21 mouse cellular contexts compared by ENCODE assay signal in genomic region chr17:8199067-8199935, GRCm38 (mm10). TPM values are rescaled to one million over a fixed set of nuclear protein-coding genes. Genes with fewer than 3 reads are reported as not detected.
DNase-seq lines count a peak whose midpoint lies in the region; ATAC-seq lines count a peak whose summit lies in the region.
"Had no signal": no experiment of that assay in that cellular context is flagged by ENCODE, and none has a peak within 500 bp of the region (broad histone marks: within the 10 kb centered on the region; RNA-seq: fewer than 3 reads in every experiment).

No protein-coding gene starts in this region.

- no peak overlapping the region for H3K9ac ChIP-seq in midbrain, embryonic 11.5 days (ENCODE audit: low read length)
- no peak overlapping the region for H3K9ac ChIP-seq in midbrain, embryonic 15.5 days
- H3K9ac ChIP-seq in hindbrain, embryonic 16.5 days (ENCODE audit: low read depth, low read length), result no peak overlapping the region
- H3K9ac ChIP-seq: forebrain, postnatal 0 days; liver, embryonic 13.5 days had no signal

- H3K4me1 ChIP-seq in midbrain, embryonic 11.5 days (ENCODE audit: control insufficient read depth, insufficient read depth, low read length), result no peaks in the 10 kb centered on the region
- H3K4me1 ChIP-seq in midbrain, embryonic 15.5 days, result no peaks in the 10 kb centered on the region
- no peaks in the 10 kb centered on the region for H3K4me1 ChIP-seq in hindbrain, embryonic 16.5 days (ENCODE audit: control insufficient read depth, insufficient read depth, low read depth, low read length)
- H3K4me1 ChIP-seq: embryonic facial prominence, embryonic 10.5 days; liver, embryonic 13.5 days had no signal

- H3K27me3 ChIP-seq in midbrain, embryonic 11.5 days (ENCODE audit: control insufficient read depth, insufficient read depth, low read length), result no peaks in the 10 kb centered on the region
- H3K27me3 ChIP-seq in midbrain, embryonic 15.5 days (replicated peaks), result no peaks in the 10 kb centered on the region
- no peaks in the 10 kb centered on the region for H3K27me3 ChIP-seq in hindbrain, embryonic 16.5 days (replicated peaks; ENCODE audit: control insufficient read depth, insufficient read depth, low read length)
- H3K27me3 ChIP-seq: liver, embryonic 13.5 days had no signal

- no peak overlapping the region for H3K4me3 ChIP-seq in midbrain, embryonic 11.5 days (ENCODE audit: low read depth, low read length)
- no peak overlapping the region for H3K4me3 ChIP-seq in midbrain, embryonic 15.5 days
- no peak overlapping the region for H3K4me3 ChIP-seq in hindbrain, embryonic 16.5 days (ENCODE audit: low read length)
- H3K4me3 ChIP-seq: embryonic facial prominence, embryonic 10.5 days; erythroblast, embryonic 14.5 days; liver, embryonic 13.5 days had no signal

- H3K4me2 ChIP-seq in midbrain, embryonic 11.5 days, result no peak overlapping the region
- no peak overlapping the region for H3K4me2 ChIP-seq in midbrain, embryonic 15.5 days
- no peak overlapping the region for H3K4me2 ChIP-seq in hindbrain, embryonic 16.5 days (ENCODE audit: low read length)
- H3K4me2 ChIP-seq: heart, embryonic 11.5 days; liver, embryonic 13.5 days had no signal

- DNase-seq in layer of hippocampus, adult 9-11 months, result peak; percentile 59
- DNase-seq in layer of hippocampus, adult 8-10 months (ENCODE audit: low spot score in 2 of 2), result no peak
- peak; percentile 60 for DNase-seq in midbrain, embryonic 11.5 days (ENCODE audit: low spot score, missing footprints)
- DNase-seq in skeletal muscle tissue, adult 2 months (ENCODE audit: low read depth, low spot score), result peak; percentile 8
- DNase-seq in right cerebral cortex, postnatal 36 days (ENCODE audit: low spot score in 2 of 2), result no peak
- DNase-seq: adrenal gland, adult 8-10 months; cerebellum, adult 9-11 months; forebrain, postnatal 0 days; gastrocnemius, postnatal 14 days; kidney, adult 9 months; liver, embryonic 13.5 days; right cerebral cortex, postnatal 14 days; thymus, adult 18-20 months had no signal

- peaks cover 3% of the 10 kb centered on the region; the same call in 1 of the 2 replicates for H3K36me3 ChIP-seq in midbrain, embryonic 11.5 days (ENCODE audit: control insufficient read depth, insufficient read depth, low read length)
- peaks cover 5% of the 10 kb centered on the region for H3K36me3 ChIP-seq in midbrain, embryonic 15.5 days (replicated peaks)
- H3K36me3 ChIP-seq in hindbrain, embryonic 16.5 days (ENCODE audit: control insufficient read depth, insufficient read depth, low read length), result peaks cover 3% of the 10 kb centered on the region

- H3K27ac ChIP-seq in midbrain, embryonic 11.5 days (ENCODE audit: low read depth, low read length), result no peak overlapping the region
- H3K27ac ChIP-seq in midbrain, embryonic 15.5 days, result no peak overlapping the region
- no peak overlapping the region for H3K27ac ChIP-seq in hindbrain, embryonic 16.5 days (ENCODE audit: low read depth, low read length)
- H3K27ac ChIP-seq: embryonic facial prominence, embryonic 10.5 days; liver, embryonic 13.5 days had no signal

- no peak for ATAC-seq in midbrain, embryonic 11.5 days (ENCODE audit: low FRiP score)
- ATAC-seq in midbrain, embryonic 15.5 days (replicated peaks), result no peak
- peak; percentile 83 to 85 for ATAC-seq in hematopoietic stem cell, adult 5-6 weeks (replicated peaks in 1 of 2; ENCODE audit: insufficient read depth in 1 of 2, low FRiP score in 2 of 2, low TSS enrichment in 1 of 2, low read depth in 1 of 2, poor library complexity in 2 of 2, severe bottlenecking in 2 of 2)
- ATAC-seq in hindbrain, embryonic 16.5 days, result no peak
- ATAC-seq: forebrain, postnatal 0 days had no signal

- H3K9me3 ChIP-seq in midbrain, embryonic 11.5 days (ENCODE audit: control insufficient read depth, low read length), result no peaks in the 10 kb centered on the region
- H3K9me3 ChIP-seq in midbrain, embryonic 15.5 days, result no peaks in the 10 kb centered on the region
- no peaks in the 10 kb centered on the region for H3K9me3 ChIP-seq in hindbrain, embryonic 16.5 days (ENCODE audit: control insufficient read depth, low read length)
- H3K9me3 ChIP-seq: embryonic facial prominence, embryonic 10.5 days; liver, embryonic 13.5 days had no signal

- 92% methylated on average over 11 of the region's 11 CpGs for WGBS in midbrain, embryonic 11.5 days
- WGBS in midbrain, embryonic 15.5 days, result 87% methylated on average over 11 of the region's 11 CpGs
- 90% methylated on average over 11 of the region's 11 CpGs for WGBS in hindbrain, embryonic 16.5 days

RNA-seq across cellular contexts. Expression of gene Fgfr1op, which starts 34.0 kb away (rescaled TPM):
- 10 to 100 TPM; 15.6 to 22.5 (median 18.0) TPM for total RNA-seq in layer of hippocampus, adult 8-10 months (2022)
- 61.3 and 62.3 TPM in 2 replicates for polyA plus RNA-seq in midbrain, embryonic 11.5 days (2014; fragmentation: Nextera tagmentation; extraction: Ambion mirVana)
- polyA plus RNA-seq in midbrain, embryonic 15.5 days (2015; fragmentation: Nextera tagmentation; extraction: Ambion mirVana), result 25.3 and 26.4 TPM in 2 replicates
- 57.5 and 64.7 TPM in 2 replicates for total RNA-seq in hematopoietic stem cell, adult 5-6 weeks (2017)
- 31.4 and 32.0 TPM in 2 replicates for polyA plus RNA-seq in hindbrain, embryonic 16.5 days (2015; fragmentation: Nextera tagmentation; extraction: Ambion mirVana)

RNA-seq across cellular contexts. Expression of gene Ccr6, which starts 36.5 kb away (rescaled TPM):
- total RNA-seq in layer of hippocampus, adult 8-10 months (2022), result under 1 TPM in 1 of 4 experiments, not detected in 3; 0.38 TPM
- polyA plus RNA-seq in midbrain, embryonic 11.5 days (2014; fragmentation: Nextera tagmentation; extraction: Ambion mirVana), result 0.11 TPM in 1 of 2 replicates, not detected in the other
- not detected in 2 replicates for polyA plus RNA-seq in midbrain, embryonic 15.5 days (2015; fragmentation: Nextera tagmentation; extraction: Ambion mirVana)
- not detected in 2 replicates for total RNA-seq in hematopoietic stem cell, adult 5-6 weeks (2017)
- not detected in 2 replicates for polyA plus RNA-seq in hindbrain, embryonic 16.5 days (2015; fragmentation: Nextera tagmentation; extraction: Ambion mirVana)
- total RNA-seq: forebrain, postnatal 0 days; gastrocnemius, postnatal 14 days; heart, postnatal 25 days; left cerebral cortex, postnatal 10 days had no signal
- polyA plus RNA-seq: embryonic facial prominence, embryonic 10.5 days; erythroblast, embryonic 14.5 days; forebrain, postnatal 0 days; heart, embryonic 11.5 days had no signal

RNA-seq across cellular contexts. Expression of gene Rnaset2a, which starts 51.4 kb away (rescaled TPM):
- 10 to 100 TPM in 2 of 4 experiments, 1 to 10 TPM in 2; 4.9 to 12.7 (median 9.8) TPM for total RNA-seq in layer of hippocampus, adult 8-10 months (2022)
- 14.8 and 15.0 TPM in 2 replicates for polyA plus RNA-seq in midbrain, embryonic 11.5 days (2014; fragmentation: Nextera tagmentation; extraction: Ambion mirVana)
- 9.9 and 10.8 TPM in 2 replicates for polyA plus RNA-seq in midbrain, embryonic 15.5 days (2015; fragmentation: Nextera tagmentation; extraction: Ambion mirVana)
- total RNA-seq in hematopoietic stem cell, adult 5-6 weeks (2017), result 23.8 and 54.8 TPM in 2 replicates
- polyA plus RNA-seq in hindbrain, embryonic 16.5 days (2015; fragmentation: Nextera tagmentation; extraction: Ambion mirVana), result 18.2 and 19.4 TPM in 2 replicates

RNA-seq across cellular contexts. Expression of gene Gm49673, which starts 51.7 kb away (rescaled TPM):
- under 1 TPM in 1 of 4 experiments, not detected in 3; 0.31 TPM for total RNA-seq in layer of hippocampus, adult 8-10 months (2022)
- not detected in 2 replicates for polyA plus RNA-seq in midbrain, embryonic 11.5 days (2014; fragmentation: Nextera tagmentation; extraction: Ambion mirVana)
- 0.18 and 0.61 TPM in 2 replicates for polyA plus RNA-seq in midbrain, embryonic 15.5 days (2015; fragmentation: Nextera tagmentation; extraction: Ambion mirVana)
- total RNA-seq in hematopoietic stem cell, adult 5-6 weeks (2017), result not detected in 2 replicates
- 0.50 TPM in 1 of 2 replicates, not detected in the other for polyA plus RNA-seq in hindbrain, embryonic 16.5 days (2015; fragmentation: Nextera tagmentation; extraction: Ambion mirVana)
- total RNA-seq: heart, postnatal 25 days had no signal
- polyA plus RNA-seq: embryonic facial prominence, embryonic 10.5 days; erythroblast, embryonic 14.5 days; heart, embryonic 11.5 days; liver, embryonic 13.5 days had no signal

Comparison
In these comparisons a context has a peak if more than half of its experiments do, and no peak if none do; other contexts are left out.
1. DNase-seq: peak in layer of hippocampus, adult 9-11 months (single experiment), midbrain, embryonic 11.5 days (single experiment) and skeletal muscle tissue, adult 2 months (single experiment); none in layer of hippocampus, adult 8-10 months (0 of 2) and right cerebral cortex, postnatal 36 days (0 of 2).
2. ATAC-seq: peak in hematopoietic stem cell, adult 5-6 weeks (2 of 2); none in midbrain, embryonic 11.5 days (single experiment), midbrain, embryonic 15.5 days (single experiment) and hindbrain, embryonic 16.5 days (single experiment).